Mouse (Mus musculus) embryo, embryonic 10 days (tissue): ENCODE measurements around the gene Zfp638.
A peak's percentile ranks its signal among the peaks of the same experiment; 100 is the strongest.
"Not testable (repeated sequence)": the region's sequence is repeated elsewhere in the genome, so short reads cannot be mapped to it uniquely, and the experiment has no call there.

Experiments used
- DNase-seq: peaks from one replicate; pipeline ENCODE4 v3.0.0-alpha.2; 2015; ENCODE audit warnings: low spot score

Gene Zfp638

GRCm38 (mm10) chr6:84009915-84010302, 143.0 kb downstream of the Zfp638 start:
- no peak for DNase-seq

- DNase-seq, result peak; percentile 36
These were observed 143.7 kb downstream of the Zfp638 start for GRCm38 (mm10) chr6:84010303-84011225.

GRCm38 (mm10) chr6:84014961-84015683, 148.2 kb downstream of the Zfp638 start:
- DNase-seq, result not testable (repeated sequence)

GRCm38 (mm10) chr6:84016851-84017250, 149.9 kb downstream of the Zfp638 start:
- DNase-seq, result no peak

GRCm38 (mm10) chr6:84017392-84017791, 150.5 kb downstream of the Zfp638 start:
- peak; percentile 39 for DNase-seq

DNA sequence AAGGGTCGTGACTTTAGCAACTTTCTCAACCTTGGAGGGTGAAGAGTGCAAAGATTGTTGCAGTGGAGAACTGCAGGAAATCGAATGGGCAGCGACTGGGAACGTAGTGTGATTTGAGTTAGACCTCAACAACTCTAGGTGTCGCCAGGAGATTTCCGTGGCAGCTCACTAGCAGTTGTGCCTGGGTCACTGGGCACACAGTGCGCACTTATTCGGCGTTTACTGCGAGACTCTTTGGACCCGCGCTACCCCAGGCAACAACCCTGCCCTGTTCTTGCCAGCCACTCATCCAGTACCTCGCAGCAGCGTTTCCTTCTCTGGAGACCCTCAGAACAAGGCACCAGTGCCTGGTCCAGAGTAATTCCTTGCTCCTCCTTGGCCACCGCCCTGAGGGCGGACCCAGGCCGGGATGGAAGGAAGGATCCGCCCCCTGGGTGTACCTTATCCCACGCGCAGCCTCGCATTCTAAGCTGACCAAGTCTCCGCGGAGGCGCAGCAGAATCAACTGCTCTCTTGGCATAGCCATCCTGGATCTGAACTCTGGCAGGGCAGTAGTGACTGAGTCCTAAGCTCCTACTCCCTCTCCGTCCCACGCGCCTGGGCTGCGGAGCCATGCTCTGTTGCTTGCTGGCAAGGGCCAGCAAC, 152.1 kb downstream of the Zfp638 start:
- peak; percentile 79 for DNase-seq

GRCm38 (mm10) chr6:84020002-84020401, 153.1 kb downstream of the Zfp638 start:
- no peak for DNase-seq

- no peak for DNase-seq
These were observed 155.1 kb downstream of the Zfp638 start for GRCm38 (mm10) chr6:84021990-84022389.

GRCm38 (mm10) chr6:84025636-84026035, 158.7 kb downstream of the Zfp638 start:
- DNase-seq, result no peak

- DNase-seq, result no peak
These were observed 161.9 kb downstream of the Zfp638 start for GRCm38 (mm10) chr6:84028791-84029190.

DNA sequence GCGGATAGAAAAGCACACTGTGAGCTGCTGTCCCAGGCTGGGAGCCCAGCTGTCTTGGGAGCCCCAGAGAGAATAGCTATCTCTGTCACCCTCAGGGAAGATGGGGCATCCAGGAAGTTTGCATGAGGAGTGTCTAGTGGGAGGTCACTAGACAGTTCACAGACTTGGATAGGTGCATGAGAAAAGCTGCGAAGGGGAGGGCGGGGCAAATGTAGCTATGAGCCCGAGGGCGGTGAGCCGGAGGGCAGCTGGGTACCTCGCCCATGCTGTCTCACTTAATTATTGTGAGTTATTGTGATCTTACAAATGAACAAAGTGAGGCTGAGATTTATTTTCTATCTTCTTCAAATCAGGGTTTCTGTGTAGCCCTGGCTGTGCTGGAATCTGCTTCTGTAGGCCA, 162.9 kb downstream of the Zfp638 start:
- DNase-seq, result no peak

GRCm38 (mm10) chr6:84032516-84032915, 165.6 kb downstream of the Zfp638 start:
- not testable (repeated sequence) for DNase-seq
